Mouse (Mus musculus) kidney, embryonic 16.5 days (tissue): ENCODE data around the gene 3100002H09Rik. TPM values are rescaled to one million over a fixed set of nuclear protein-coding genes. Genes with fewer than 3 reads are reported as not detected.

Experiments used
- ATAC-seq: fragments of 200-750 bp; cut with Nextera tagmentation; 2 replicates; pipeline ENCODE4 v1.8.0; 2017; ENCODE audit warnings: moderate TSS enrichment; ENCODE audit not compliant: low FRiP score, low TSS enrichment
- H3K27ac ChIP-seq: fragments of 300-500 bp; sonication (generic); 2 replicates; pipeline ENCODE4 v1.5.1; 2014; ENCODE audit warnings: low read length
- H3K27me3 ChIP-seq: fragments of 300-500 bp; sonication (generic); 2 replicates; pipeline ENCODE4 v1.6.1; 2014; ENCODE audit warnings: low read length, control low read depth, mixed read lengths; ENCODE audit not compliant: insufficient read depth
- H3K36me3 ChIP-seq: fragments of 300-500 bp; sonication (generic); 2 replicates; pipeline ENCODE4 v1.6.1; 2014; ENCODE audit warnings: low read length, control low read depth, mixed read lengths; ENCODE audit not compliant: insufficient read depth
- H3K4me1 ChIP-seq: fragments of 300-500 bp; sonication (generic); 2 replicates; pipeline ENCODE4 v1.6.1; 2014; ENCODE audit warnings: low read length, control low read depth, mixed read lengths; ENCODE audit not compliant: insufficient read depth
- H3K4me2 ChIP-seq: fragments of 300-500 bp; sonication (generic); replicated peaks from 2 replicates; pipeline ENCODE4 v1.6.1; 2014; ENCODE audit warnings: low read depth, low read length
- H3K4me3 ChIP-seq: fragments of 300-500 bp; sonication (generic); 2 replicates; pipeline ENCODE4 v1.5.1; 2014; ENCODE audit warnings: mild to moderate bottlenecking, low read length
- H3K9ac ChIP-seq: fragments of 300-500 bp; sonication (generic); replicated peaks from 2 replicates; pipeline ENCODE4 v1.6.1; 2014; ENCODE audit warnings: low read length
- H3K9me3 ChIP-seq: fragments of 300-500 bp; sonication (generic); 2 replicates; pipeline ENCODE4 v1.6.1; 2016; ENCODE audit warnings: low read length, control low read depth
- WGBS: fragments of 180-500 bp; shearing (Covaris S2); extraction: QIAGEN DNeasy Blood & Tissue Kit; methylation state at CpG from one replicate; pipeline ENCODE4 v1.1.7; 2014; 5-methylcytosine and 5-hydroxymethylcytosine counted together
- polyA plus RNA-seq: library from polyadenylated mRNA; unstranded; fragments of >200 nt; fragmentation: Nextera tagmentation; extraction: Ambion mirVana; gene quantifications from 2 replicates; pipeline ENCODE4 v1.2.1, GENCODE M21; 2015

3100002H09Rik gene
- polyA plus RNA-seq, 1 experiment from 2014 or later = 0.19 TPM

- Histone ChIP-seq H3K4me3 (no peak overlapping the region), H3K27ac (no peak overlapping the region), H3K36me3 (no peaks in the 10 kb centered on the region), H3K9ac (no peak overlapping the region), H3K9me3 (no peaks in the 10 kb centered on the region), H3K4me1 (no peaks in the 10 kb centered on the region), H3K27me3 (peaks cover 18% of the 10 kb centered on the region; the same call in 1 of the 2 replicates), H3K4me2 (no peak overlapping the region)
- 14% methylated on average over 9 of the region's 9 CpGs for WGBS
- 0 out of 2 replicates have a peak, but pooled peaks have one; percentile 31 for ATAC-seq
These were observed 6.9 kb downstream of the 3100002H09Rik start for GRCm38 (mm10) chr4:124603712-124604111.

GRCm38 (mm10) chr4:124595929-124596328 lies 14.7 kb downstream of the 3100002H09Rik start:
- Histone ChIP-seq H3K36me3 (no peaks in the 10 kb centered on the region), H3K4me2 (no peak overlapping the region), H3K4me3 (no peak overlapping the region), H3K27me3 (peaks cover 5% of the 10 kb centered on the region; the same call in 1 of the 2 replicates), H3K9ac (no peak overlapping the region), H3K9me3 (no peaks in the 10 kb centered on the region), H3K27ac (no peak overlapping the region), H3K4me1 (no peaks in the 10 kb centered on the region)
- WGBS = 79% methylated on average over 9 of the region's 9 CpGs
- ATAC-seq = no peak

GRCm38 (mm10) chr4:124594933-124595332 lies 15.7 kb downstream of the 3100002H09Rik start:
- Histone ChIP-seq H3K36me3 (no peaks in the 10 kb centered on the region), H3K4me3 (no peak overlapping the region), H3K4me2 (no peak overlapping the region; the same call in 1 of the 2 replicates), H3K4me1 (no peaks in the 10 kb centered on the region), H3K9ac (no peak overlapping the region), H3K27me3 (peaks cover 5% of the 10 kb centered on the region; the same call in 1 of the 2 replicates), H3K27ac (no peak overlapping the region), H3K9me3 (no peaks in the 10 kb centered on the region)
- ATAC-seq = no peak
- WGBS = 32% methylated on average over 13 of the region's 13 CpGs

GRCm38 (mm10) chr4:124593691-124594090 lies 16.9 kb downstream of the 3100002H09Rik start:
- no peak for ATAC-seq
- H3K27me3 ChIP-seq = peaks cover 8% of the 10 kb centered on the region
- H3K9ac ChIP-seq = no peak overlapping the region
- H3K4me2 ChIP-seq = no peak overlapping the region
- H3K4me3 ChIP-seq = no peak overlapping the region
- H3K36me3 ChIP-seq = no peaks in the 10 kb centered on the region
- no peaks in the 10 kb centered on the region for H3K9me3 ChIP-seq
- no peak overlapping the region for H3K27ac ChIP-seq
- 50% methylated on average over 9 of the region's 9 CpGs for whole genome bisulfite sequencing
- no peaks in the 10 kb centered on the region for H3K4me1 ChIP-seq

- no peak overlapping the region for H3K9ac ChIP-seq
- H3K36me3 ChIP-seq = no peaks in the 10 kb centered on the region
- H3K4me1 ChIP-seq = no peaks in the 10 kb centered on the region
- no peak overlapping the region for H3K27ac ChIP-seq
- no peak for ATAC-seq
- no peaks in the 10 kb centered on the region for H3K9me3 ChIP-seq
- peaks cover 9% of the 10 kb centered on the region for H3K27me3 ChIP-seq
- no peak overlapping the region for H3K4me3 ChIP-seq
- no peak overlapping the region for H3K4me2 ChIP-seq
These were observed 17.4 kb downstream of the 3100002H09Rik start for GRCm38 (mm10) chr4:124593210-124593609.

- WGBS = 72% methylated on average over 5 of the region's 5 CpGs
- Histone ChIP-seq H3K27me3 (peaks cover 15% of the 10 kb centered on the region), H3K9me3 (no peaks in the 10 kb centered on the region), H3K4me1 (no peaks in the 10 kb centered on the region), H3K36me3 (no peaks in the 10 kb centered on the region), H3K27ac (no peak overlapping the region), H3K9ac (no peak overlapping the region), H3K4me2 (no peak overlapping the region), H3K4me3 (no peak overlapping the region)
- no peak for ATAC-seq
These were observed 18.4 kb downstream of the 3100002H09Rik start for GRCm38 (mm10) chr4:124592241-124592640.

- H3K9me3 ChIP-seq = no peaks in the 10 kb centered on the region
- no peak overlapping the region for H3K4me2 ChIP-seq
- H3K27ac ChIP-seq = no peak overlapping the region
- WGBS = 79% methylated on average over 7 of the region's 7 CpGs
- no peak overlapping the region for H3K4me3 ChIP-seq
- no peaks in the 10 kb centered on the region for H3K36me3 ChIP-seq
- peaks cover 24% of the 10 kb centered on the region for H3K27me3 ChIP-seq
- H3K9ac ChIP-seq = no peak overlapping the region
- peaks cover 3% of the 10 kb centered on the region for H3K4me1 ChIP-seq
- ATAC-seq = no peak
These were observed 29.9 kb downstream of the 3100002H09Rik start for GRCm38 (mm10) chr4:124580695-124581094.

- no peak overlapping the region for H3K27ac ChIP-seq
- 9% methylated on average over 7 of the region's 7 CpGs for WGBS
- ATAC-seq = peak; percentile 58; the same call in 1 of the 2 replicates
- H3K9me3 ChIP-seq = no peaks in the 10 kb centered on the region
- no peaks in the 10 kb centered on the region for H3K36me3 ChIP-seq
- peaks cover 18% of the 10 kb centered on the region for H3K4me1 ChIP-seq
- no peak overlapping the region for H3K9ac ChIP-seq
- H3K27me3 ChIP-seq = peaks cover 52% of the 10 kb centered on the region
- peak overlapping the region; percentile 47 for H3K4me3 ChIP-seq
- H3K4me2 ChIP-seq = peak overlapping the region; percentile 83
These were observed 34.6 kb downstream of the 3100002H09Rik start for GRCm38 (mm10) chr4:124575955-124576445.

- H3K4me2 ChIP-seq = peak overlapping the region; percentile 83
- H3K4me1 ChIP-seq = peaks cover 20% of the 10 kb centered on the region
- H3K9me3 ChIP-seq = no peaks in the 10 kb centered on the region
- no peaks in the 10 kb centered on the region for H3K36me3 ChIP-seq
- H3K27ac ChIP-seq = no peak overlapping the region
- peaks cover 46% of the 10 kb centered on the region for H3K27me3 ChIP-seq
- peak overlapping the region; percentile 59 for H3K9ac ChIP-seq
- WGBS = under 1% methylated on average over 60 of the region's 61 CpGs
- peak; percentile 33; the same call in 1 of the 2 replicates for ATAC-seq
- H3K4me3 ChIP-seq = peak overlapping the region; percentile 47
These were observed 35.2 kb downstream of the 3100002H09Rik start for GRCm38 (mm10) chr4:124575269-124575954.

GRCm38 (mm10) chr4:124573586-124573985 lies 37.0 kb downstream of the 3100002H09Rik start:
- Histone ChIP-seq H3K9ac (no peak overlapping the region), H3K4me1 (peaks cover 25% of the 10 kb centered on the region), H3K27me3 (peaks cover 53% of the 10 kb centered on the region), H3K9me3 (no peaks in the 10 kb centered on the region), H3K4me2 (no peak overlapping the region), H3K27ac (no peak overlapping the region), H3K4me3 (no peak overlapping the region), H3K36me3 (no peaks in the 10 kb centered on the region)
- 35% methylated on average over 4 of the region's 4 CpGs for WGBS
- ATAC-seq = no peak
